Mouse (Mus musculus) cortical plate, adult 2 months (tissue): ENCODE results near the gene Rab3gap2.

ENCODE experiments used
- CTCF ChIP-seq: fragments of 200-500 bp; IDR thresholded peaks from 2 replicates; pipeline ENCODE4 v1.5.1; 2011; ENCODE audit warnings: mild to moderate bottlenecking, control low read depth, low read length; ENCODE audit not compliant: insufficient read depth; ENCODE audit errors: extremely low read depth
- POLR2A ChIP-seq: fragments of 200-500 bp; IDR thresholded peaks from 2 replicates; pipeline ENCODE4 v1.6.1; 2011; ENCODE audit warnings: mild to moderate bottlenecking, low read length, control low read depth; ENCODE audit not compliant: insufficient read depth; ENCODE audit errors: extremely low read depth

DNA sequence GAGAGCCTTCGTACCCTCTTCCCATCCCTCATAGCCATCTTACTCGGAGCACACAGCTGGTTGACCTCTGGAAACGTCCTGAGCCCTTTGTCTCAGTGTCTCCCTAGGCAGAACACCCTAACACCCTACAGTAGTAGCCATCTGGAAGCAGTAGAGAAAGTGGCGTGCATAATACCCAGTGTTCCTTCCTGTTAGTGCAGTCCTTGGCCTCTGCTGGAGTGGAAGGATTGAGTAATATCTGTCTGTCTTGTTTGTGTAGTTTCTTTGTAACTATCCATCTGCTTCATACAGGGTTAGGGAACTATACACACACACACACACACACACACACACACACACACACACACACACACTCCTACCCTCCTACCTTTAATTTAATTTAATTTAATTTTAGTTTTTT is 64.8 kb downstream of the Rab3gap2 start:
- no peak for TF ChIP-seq POLR2A
- TF ChIP-seq CTCF: no peak
